27 mouse cellular contexts compared by ENCODE assay signal in the genomic region with DNA sequence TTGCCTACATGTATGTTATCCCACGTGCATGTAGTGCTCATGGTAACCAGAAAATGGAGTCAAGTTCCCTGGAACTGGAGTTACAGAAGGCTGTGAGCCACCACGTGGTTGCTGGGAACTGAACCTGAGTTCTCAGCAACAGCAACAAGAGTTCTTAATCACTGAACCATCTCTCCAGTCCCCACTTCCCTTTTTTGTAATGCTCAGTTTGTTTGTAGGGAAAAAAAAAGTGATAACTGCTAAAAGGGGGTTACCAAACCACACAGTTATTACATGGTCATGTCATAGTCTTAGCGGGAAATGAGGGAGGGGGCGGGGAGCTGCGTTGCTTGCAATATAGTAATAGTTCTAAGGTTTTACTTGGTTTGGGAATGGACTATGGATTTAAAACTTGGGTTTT. TPM values are rescaled to one million over a fixed set of nuclear protein-coding genes. Genes with fewer than 3 reads are reported as not detected.
DNase-seq lines count a peak whose midpoint lies in the region; ATAC-seq lines count a peak whose summit lies in the region.
"Had no signal": no experiment of that assay in that cellular context is flagged by ENCODE, and none has a peak within 500 bp of the region (broad histone marks: within the 10 kb centered on the region; RNA-seq: fewer than 3 reads in every experiment).

No protein-coding gene starts in this region.

- no peaks in the 10 kb centered on the region for H3K36me3 ChIP-seq in midbrain, embryonic 14.5 days (ENCODE audit: control insufficient read depth, insufficient read depth, low read length)
- H3K36me3 ChIP-seq: forebrain, embryonic 12.5 days; hindbrain, embryonic 10.5 days; kidney, embryonic 15.5 days; limb, embryonic 12.5 days had no signal

- H3K4me2 ChIP-seq in midbrain, embryonic 14.5 days (ENCODE audit: low read length) = no peak overlapping the region
- H3K4me2 ChIP-seq: forebrain, embryonic 12.5 days; heart, embryonic 11.5 days; kidney, embryonic 15.5 days; limb, embryonic 12.5 days; liver, embryonic 11.5 days; midbrain, embryonic 11.5 days had no signal

- 89% methylated on average over 5 of the region's 5 CpGs for WGBS in midbrain, embryonic 14.5 days

- peak; percentile 90 for DNase-seq in A20 (ENCODE audit: low read depth, low spot score)
- peak; percentile 25 for DNase-seq in CD4-positive helper T cell, adult 2 months (ENCODE audit: low read depth, low spot score)
- DNase-seq in midbrain, embryonic 14.5 days = no peak
- no peak for DNase-seq in kidney, postnatal 25 days
- DNase-seq: adrenal gland, postnatal 14 days; cerebellum, adult 9-10 months; gastrocnemius, postnatal 25 days; kidney, postnatal 4 days; lung, adult 18-20 months; lung, postnatal 4 days; right cerebral cortex, postnatal 14 days; thymus, adult 18-20 months; thymus, postnatal 36 days had no signal

- ATAC-seq in common myeloid progenitor, adult 5-6 weeks (replicated peaks; ENCODE audit: low read depth, poor library complexity, severe bottlenecking) = peak; percentile 91
- peak; percentile 70 for ATAC-seq in monocyte, adult 5-6 weeks (replicated peaks; ENCODE audit: insufficient number of reproducible peaks, low FRiP score, low TSS enrichment, poor library complexity, severe bottlenecking)
- ATAC-seq in midbrain, embryonic 14.5 days (ENCODE audit: low FRiP score, low TSS enrichment) = no peak
- no peak for ATAC-seq in erythroid progenitor cell, adult 5-6 weeks (replicated peaks; ENCODE audit: low FRiP score, poor library complexity, severe bottlenecking)
- ATAC-seq: hindbrain, postnatal 0 days had no signal

- H3K27me3 ChIP-seq in midbrain, embryonic 14.5 days (ENCODE audit: control insufficient read depth, insufficient read depth, low read length) = no peaks in the 10 kb centered on the region
- H3K27me3 ChIP-seq: forebrain, embryonic 12.5 days; kidney, embryonic 15.5 days; limb, embryonic 12.5 days had no signal

- H3K4me3 ChIP-seq in midbrain, embryonic 14.5 days (replicated peaks; ENCODE audit: low read depth, low read length) = no peak overlapping the region
- H3K4me3 ChIP-seq: forebrain, embryonic 12.5 days; hindbrain, embryonic 10.5 days; kidney, embryonic 15.5 days; limb, embryonic 12.5 days had no signal

- no peaks in the 10 kb centered on the region for H3K9me3 ChIP-seq in midbrain, embryonic 14.5 days (ENCODE audit: control insufficient read depth, low read length)
- H3K9me3 ChIP-seq: forebrain, embryonic 12.5 days; hindbrain, embryonic 10.5 days; kidney, embryonic 15.5 days; limb, embryonic 12.5 days had no signal

- H3K4me1 ChIP-seq in midbrain, embryonic 14.5 days (ENCODE audit: control insufficient read depth, insufficient read depth, low read length) = peaks cover 6% of the 10 kb centered on the region; the same call in 1 of the 2 replicates
- H3K4me1 ChIP-seq: hindbrain, embryonic 10.5 days had no signal

- no peak overlapping the region for H3K9ac ChIP-seq in midbrain, embryonic 14.5 days (replicated peaks; ENCODE audit: low read length)
- H3K9ac ChIP-seq: forebrain, embryonic 12.5 days; kidney, embryonic 15.5 days; limb, embryonic 12.5 days had no signal

- H3K27ac ChIP-seq in midbrain, embryonic 14.5 days (replicated peaks; ENCODE audit: low read depth, low read length) = no peak overlapping the region
- H3K27ac ChIP-seq: forebrain, embryonic 12.5 days; hindbrain, embryonic 10.5 days; hindbrain, postnatal 0 days; kidney, embryonic 15.5 days; limb, embryonic 12.5 days had no signal

RNA-seq across cellular contexts. Expression of gene Ffar3, which starts 13.9 kb away (rescaled TPM):
- not detected in 2 replicates for total RNA-seq in common myeloid progenitor, adult 5-6 weeks (2017)
- not detected in 3 replicates for total RNA-seq in monocyte, adult 5-6 weeks (2017)
- not detected in 2 replicates for polyA plus RNA-seq in midbrain, embryonic 14.5 days (2014; fragmentation: Nextera tagmentation; extraction: Ambion mirVana)
- not detected in 2 replicates for total RNA-seq in erythroid progenitor cell, adult 5-6 weeks (2015; ENCODE audit: low replicate concordance)
- not detected in 2 replicates for total RNA-seq in erythroid progenitor cell, adult 5-6 weeks (2017; ENCODE audit: low replicate concordance)
- total RNA-seq: gastrocnemius, postnatal 25 days had no signal
- polyA plus RNA-seq: embryonic facial prominence, embryonic 11.5 days; forebrain, embryonic 12.5 days; heart, embryonic 11.5 days; heart, postnatal 0 days; hindbrain, embryonic 10.5 days; limb, embryonic 12.5 days; liver, embryonic 11.5 days; midbrain, embryonic 11.5 days had no signal

RNA-seq across cellular contexts. Expression of gene Ffar2, which starts 18.5 kb away (rescaled TPM):
- 20.3 and 28.0 TPM in 2 replicates for total RNA-seq in common myeloid progenitor, adult 5-6 weeks (2017)
- total RNA-seq in monocyte, adult 5-6 weeks (2017) = 0.19 to 3.1 TPM (median 1.2 TPM) in 3 replicates
- 0.11 TPM in 1 of 2 replicates, not detected in the other for polyA plus RNA-seq in midbrain, embryonic 14.5 days (2014; fragmentation: Nextera tagmentation; extraction: Ambion mirVana)
- 2.2 and 7.1 TPM in 2 replicates for total RNA-seq in erythroid progenitor cell, adult 5-6 weeks (2015; ENCODE audit: low replicate concordance)
- total RNA-seq in erythroid progenitor cell, adult 5-6 weeks (2017; ENCODE audit: low replicate concordance) = 3.1 and 6.0 TPM in 2 replicates
- polyA plus RNA-seq: embryonic facial prominence, embryonic 11.5 days; forebrain, embryonic 12.5 days; heart, embryonic 11.5 days; hindbrain, embryonic 10.5 days; limb, embryonic 12.5 days; midbrain, embryonic 11.5 days had no signal

RNA-seq across cellular contexts. Expression of gene Ffar1, which starts 19.3 kb away (rescaled TPM):
- not detected in 2 replicates for total RNA-seq in common myeloid progenitor, adult 5-6 weeks (2017)
- total RNA-seq in monocyte, adult 5-6 weeks (2017) = 0.10 to 1.5 TPM (median 0.32 TPM) in 3 replicates
- polyA plus RNA-seq in midbrain, embryonic 14.5 days (2014; fragmentation: Nextera tagmentation; extraction: Ambion mirVana) = not detected in 2 replicates
- total RNA-seq in erythroid progenitor cell, adult 5-6 weeks (2015; ENCODE audit: low replicate concordance) = not detected in 2 replicates
- total RNA-seq in erythroid progenitor cell, adult 5-6 weeks (2017; ENCODE audit: low replicate concordance) = not detected in 2 replicates
- total RNA-seq: adrenal gland, postnatal 14 days; gastrocnemius, postnatal 25 days; hindbrain, postnatal 0 days; left cerebral cortex, postnatal 14 days had no signal
- polyA plus RNA-seq: embryonic facial prominence, embryonic 11.5 days; forebrain, embryonic 12.5 days; heart, embryonic 11.5 days; heart, postnatal 0 days; hindbrain, embryonic 10.5 days; hindbrain, postnatal 0 days; kidney, embryonic 15.5 days; limb, embryonic 12.5 days; liver, embryonic 11.5 days; midbrain, embryonic 11.5 days had no signal

RNA-seq across cellular contexts. Expression of gene Cd22, which starts 38.0 kb away (rescaled TPM):
- total RNA-seq in common myeloid progenitor, adult 5-6 weeks (2017) = 0.29 and 7.6 TPM in 2 replicates
- 45.5 to 101 TPM (median 62.1 TPM) in 3 replicates for total RNA-seq in monocyte, adult 5-6 weeks (2017)
- polyA plus RNA-seq in midbrain, embryonic 14.5 days (2014; fragmentation: Nextera tagmentation; extraction: Ambion mirVana) = not detected in 2 replicates
- 2.9 and 3.6 TPM in 2 replicates for total RNA-seq in erythroid progenitor cell, adult 5-6 weeks (2015; ENCODE audit: low replicate concordance)
- total RNA-seq in erythroid progenitor cell, adult 5-6 weeks (2017; ENCODE audit: low replicate concordance) = 1.0 and 3.3 TPM in 2 replicates
- total RNA-seq: left cerebral cortex, postnatal 14 days had no signal
- polyA plus RNA-seq: embryonic facial prominence, embryonic 11.5 days; forebrain, embryonic 12.5 days; heart, embryonic 11.5 days; hindbrain, embryonic 10.5 days; midbrain, embryonic 11.5 days had no signal

RNA-seq across cellular contexts. Expression of gene Krtdap, which starts 54.4 kb away (rescaled TPM):
- not detected in 2 replicates for total RNA-seq in common myeloid progenitor, adult 5-6 weeks (2017)
- not detected in 3 replicates for total RNA-seq in monocyte, adult 5-6 weeks (2017)
- polyA plus RNA-seq in midbrain, embryonic 14.5 days (2014; fragmentation: Nextera tagmentation; extraction: Ambion mirVana) = not detected in 2 replicates
- total RNA-seq in erythroid progenitor cell, adult 5-6 weeks (2015; ENCODE audit: low replicate concordance) = not detected in 2 replicates
- total RNA-seq in erythroid progenitor cell, adult 5-6 weeks (2017; ENCODE audit: low replicate concordance) = not detected in 2 replicates
- total RNA-seq: hindbrain, postnatal 0 days; left cerebral cortex, postnatal 14 days had no signal
- polyA plus RNA-seq: embryonic facial prominence, embryonic 11.5 days; forebrain, embryonic 12.5 days; heart, embryonic 11.5 days; hindbrain, embryonic 10.5 days; limb, embryonic 12.5 days; liver, embryonic 11.5 days; midbrain, embryonic 11.5 days had no signal

Comparison
In these comparisons a context has a peak if more than half of its experiments do, and no peak if none do; other contexts are left out.
1. DNase-seq: peak in A20 (single experiment) and CD4-positive helper T cell, adult 2 months (single experiment); none in midbrain, embryonic 14.5 days (single experiment) and kidney, postnatal 25 days (0 of 2).
2. ATAC-seq: peak in common myeloid progenitor, adult 5-6 weeks (single experiment) and monocyte, adult 5-6 weeks (single experiment); none in midbrain, embryonic 14.5 days (single experiment) and erythroid progenitor cell, adult 5-6 weeks (single experiment).